Mouse (Mus musculus) thymus, postnatal 0 days (tissue): ENCODE results near the gene Tm7sf2. TPM values are rescaled to one million over a fixed set of nuclear protein-coding genes. Genes with fewer than 3 reads are reported as not detected.

Experiments used
- DNase-seq: peaks from one replicate; pipeline ENCODE4 v3.0.0-alpha.2; 2015; ENCODE audit warnings: low spot score
- polyA plus RNA-seq: library from polyadenylated mRNA; unstranded; fragments of >200 nt; fragmentation: Nextera tagmentation; extraction: Ambion mirVana; gene quantifications from 2 replicates; pipeline ENCODE4 v1.2.1, GENCODE M21; 2015

The Tm7sf2 gene
- polyA plus RNA-seq, 1 experiment from 2014 or later: 10.3 TPM

- no peak for DNase-seq
Measured at GRCm38 (mm10) chr19:6070571-6071250, 2.5 kb upstream of the Tm7sf2 start.

DNA sequence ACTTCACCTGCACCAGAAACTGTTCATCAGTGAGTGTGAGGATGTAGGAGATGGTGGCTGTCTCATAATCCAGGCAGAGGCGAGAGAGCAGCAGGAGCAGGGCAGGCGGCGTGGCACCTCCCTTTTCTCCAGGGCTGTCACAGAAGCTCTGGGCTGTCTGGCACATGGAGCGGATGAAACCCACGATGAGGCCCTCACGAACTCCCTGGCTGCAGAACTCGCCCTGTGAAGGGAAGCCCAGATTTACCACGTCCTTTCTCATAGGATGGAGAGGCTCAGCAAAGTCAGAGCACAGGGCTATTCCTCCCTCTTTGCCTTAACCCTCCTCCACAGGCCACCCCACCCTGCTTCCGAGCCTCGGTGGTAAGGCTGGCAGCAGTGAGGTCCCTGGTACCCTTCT lies 1.7 kb upstream of the Tm7sf2 start:
- no peak for DNase-seq

- peak; percentile 30 for DNase-seq
Measured at GRCm38 (mm10) chr19:6068951-6069350, 778 bp upstream of the Tm7sf2 start.

- DNase-seq: peak; percentile 88
Measured at GRCm38 (mm10) chr19:6067011-6067723, 1.0 kb downstream of the Tm7sf2 start.

DNA sequence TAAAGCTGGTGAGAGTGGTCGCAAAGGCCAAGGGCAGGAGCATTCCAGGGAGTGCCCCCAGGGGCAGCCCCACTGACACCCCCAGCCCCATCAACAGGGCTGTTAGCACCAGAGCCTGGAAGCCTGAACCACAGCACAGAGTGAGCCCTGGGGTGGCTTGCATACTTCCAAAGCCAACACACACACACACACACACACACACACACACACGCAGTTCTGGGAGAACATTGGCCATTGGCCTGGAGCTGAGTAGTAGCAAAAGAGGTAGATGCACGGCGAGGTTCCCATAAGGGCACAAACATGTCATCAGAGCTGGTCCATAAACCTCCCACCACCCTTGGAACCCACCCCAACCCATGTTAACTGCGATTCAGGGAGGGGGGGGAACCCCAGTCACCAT lies 1.6 kb downstream of the Tm7sf2 start:
- DNase-seq: no peak

DNA sequence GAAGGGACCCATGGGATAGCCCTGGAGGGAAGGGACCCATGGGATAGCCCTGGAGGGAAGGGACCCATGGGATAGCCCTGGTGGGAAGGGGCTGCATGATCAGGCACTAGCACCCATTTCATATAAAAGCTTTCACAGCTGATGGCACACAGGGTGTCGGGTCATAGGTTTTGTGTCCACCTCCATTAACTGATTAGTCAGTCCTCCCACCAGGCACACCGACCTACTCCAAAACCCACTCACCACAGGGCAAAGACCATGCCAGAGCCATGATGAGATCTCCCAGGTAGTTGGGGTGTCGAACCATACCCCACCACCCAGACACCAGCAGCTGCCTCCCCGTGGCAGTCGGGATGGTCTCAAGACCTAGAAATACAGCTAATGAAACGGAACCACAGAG lies 5.1 kb downstream of the Tm7sf2 start:
- DNase-seq: no peak

- DNase-seq: no peak
Measured at GRCm38 (mm10) chr19:6062418-6062817, 5.8 kb downstream of the Tm7sf2 start.

GRCm38 (mm10) chr19:6061641-6062302 lies 6.4 kb downstream of the Tm7sf2 start:
- peak; percentile 71 for DNase-seq

DNA sequence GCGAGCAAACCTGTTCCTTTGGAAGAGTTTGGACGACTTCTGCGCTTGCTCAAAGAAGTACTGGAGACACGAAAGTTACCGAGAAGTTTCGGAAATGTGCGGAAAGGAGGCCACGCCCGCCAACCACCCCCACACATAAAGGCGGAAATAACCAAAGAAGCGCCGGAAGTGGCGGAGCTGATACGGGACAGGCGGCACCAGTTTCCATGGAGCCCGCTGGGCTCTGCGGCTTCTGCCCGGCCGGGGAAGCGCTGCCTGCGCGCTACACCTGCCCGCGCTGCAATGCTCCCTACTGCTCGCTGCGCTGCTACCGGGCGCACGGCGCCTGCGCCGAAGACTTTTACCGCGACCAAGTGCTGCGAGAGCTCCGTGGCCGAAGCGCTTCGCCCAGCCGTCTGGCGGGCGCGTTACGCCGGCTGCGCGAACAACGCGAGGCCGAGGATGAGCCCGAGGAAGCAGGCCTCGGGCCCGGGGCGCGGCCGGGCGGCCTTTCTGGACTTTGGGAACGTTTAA lies 7.1 kb downstream of the Tm7sf2 start, which contains the start of gene Znhit2:
Gene Znhit2 (plus strand): TSS at position 172 of the 513 bp plus-strand sequence.
- DNase-seq: peak; percentile 97

DNA sequence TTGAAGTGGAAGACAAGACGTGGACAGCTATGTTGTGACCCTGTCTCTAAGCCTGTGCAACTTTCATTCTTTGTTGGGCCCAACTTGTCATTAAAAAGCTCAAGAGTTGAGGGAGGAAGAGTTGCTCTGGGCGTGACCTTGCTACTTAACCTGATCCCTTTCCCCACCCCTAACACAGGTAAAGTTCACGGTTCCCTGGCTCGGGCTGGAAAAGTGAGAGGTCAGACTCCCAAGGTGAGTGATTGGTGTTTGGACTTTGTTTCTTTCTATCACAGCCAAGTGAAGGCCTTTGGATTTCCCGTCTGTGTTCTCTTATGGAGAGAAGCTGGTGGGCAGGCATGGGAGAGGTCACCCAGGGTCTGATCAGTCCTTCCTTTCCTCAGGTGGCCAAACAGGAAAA lies 9.2 kb downstream of the Tm7sf2 start:
- no peak for DNase-seq

GRCm38 (mm10) chr19:6058513-6058912 lies 9.7 kb downstream of the Tm7sf2 start:
- no peak for DNase-seq

DNA sequence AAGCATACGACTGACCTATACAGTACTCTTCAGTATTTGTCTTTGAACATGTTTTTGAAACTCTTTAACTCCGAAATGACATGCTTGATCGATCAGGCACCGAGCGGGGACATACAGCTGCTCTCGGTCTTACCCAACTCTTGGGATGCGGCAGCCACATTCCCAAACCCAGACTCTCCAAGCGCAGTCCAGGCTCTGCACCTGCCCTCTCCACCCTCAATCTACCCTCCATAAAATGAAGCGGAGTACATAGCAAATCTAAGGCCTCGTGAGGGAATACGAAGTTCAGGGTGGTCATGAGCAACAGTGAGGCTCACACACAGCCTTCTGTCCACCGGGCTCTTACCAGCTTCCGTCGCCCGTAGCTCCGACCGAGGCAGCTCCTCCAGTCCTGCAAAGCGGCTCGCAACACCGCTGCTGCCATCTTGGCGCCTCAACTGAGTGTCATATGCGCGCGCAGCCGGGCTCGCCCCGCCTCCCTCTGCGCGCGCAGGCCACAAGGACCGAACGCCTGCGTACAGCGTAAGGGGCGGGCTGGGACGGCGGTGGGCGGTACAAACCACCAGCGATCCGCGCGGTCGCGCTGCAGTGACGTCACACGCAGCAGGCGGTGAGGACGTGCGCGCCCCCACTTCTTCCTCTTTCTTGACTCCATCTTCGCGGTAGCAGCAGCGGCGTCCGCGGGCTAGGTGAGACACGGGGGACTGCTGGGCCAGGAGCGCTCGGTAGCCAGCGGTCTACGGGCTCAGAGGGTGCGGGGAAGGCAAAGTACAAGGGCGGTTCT lies 10.7 kb downstream of the Tm7sf2 start, which contains the start of the genes Mrpl49 and Fau:
Gene Mrpl49 (minus strand): TSS at position 473 of the 784 bp plus-strand sequence.
Gene Fau (plus strand): TSS at position 532 of the 784 bp plus-strand sequence.
- peak; percentile 99 for DNase-seq

GRCm38 (mm10) chr19:6056696-6057095 lies 11.5 kb downstream of the Tm7sf2 start:
- DNase-seq: no peak

- no peak for DNase-seq
Measured at GRCm38 (mm10) chr19:6054296-6054695, 13.9 kb downstream of the Tm7sf2 start.

GRCm38 (mm10) chr19:6052516-6052915 lies 15.7 kb downstream of the Tm7sf2 start:
- DNase-seq: no peak

DNA sequence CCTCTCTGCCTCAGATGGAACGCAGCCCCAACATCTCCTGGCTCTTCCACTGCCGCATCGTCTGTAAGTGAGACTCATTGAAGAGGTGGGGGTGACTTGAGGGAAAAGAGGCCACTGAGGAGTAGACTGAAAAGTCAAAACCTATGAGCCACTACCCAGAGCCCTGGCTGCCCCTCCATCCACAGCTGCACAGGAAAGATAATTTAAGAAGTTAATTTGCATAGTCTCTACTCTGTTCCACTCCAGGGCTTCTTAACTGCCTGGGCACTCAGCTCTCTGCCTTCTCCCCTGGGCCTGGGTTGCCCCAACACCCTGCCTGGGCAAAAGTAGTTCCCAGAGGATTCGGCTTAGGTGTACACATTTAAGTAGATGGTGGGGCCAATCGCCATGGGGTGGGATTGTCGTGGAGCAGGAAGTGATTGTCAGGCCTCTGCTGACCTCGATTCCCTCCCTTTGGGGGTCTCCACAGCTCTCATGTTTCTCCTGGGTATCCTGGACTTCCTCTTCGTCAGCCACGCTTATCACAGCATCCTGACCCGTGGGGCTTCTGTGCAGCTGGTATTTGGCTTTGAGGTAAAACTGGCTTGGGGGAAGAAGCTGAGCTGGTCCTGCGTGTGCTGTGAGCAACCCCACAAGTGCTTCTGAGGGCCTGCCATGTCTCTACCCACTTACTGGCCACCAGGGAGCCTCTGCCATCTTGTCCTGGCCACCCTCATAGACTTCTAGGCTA lies 19.3 kb downstream of the Tm7sf2 start:
- DNase-seq: no peak

- no peak for DNase-seq
Measured at GRCm38 (mm10) chr19:6047899-6048166, 20.3 kb downstream of the Tm7sf2 start.

DNA sequence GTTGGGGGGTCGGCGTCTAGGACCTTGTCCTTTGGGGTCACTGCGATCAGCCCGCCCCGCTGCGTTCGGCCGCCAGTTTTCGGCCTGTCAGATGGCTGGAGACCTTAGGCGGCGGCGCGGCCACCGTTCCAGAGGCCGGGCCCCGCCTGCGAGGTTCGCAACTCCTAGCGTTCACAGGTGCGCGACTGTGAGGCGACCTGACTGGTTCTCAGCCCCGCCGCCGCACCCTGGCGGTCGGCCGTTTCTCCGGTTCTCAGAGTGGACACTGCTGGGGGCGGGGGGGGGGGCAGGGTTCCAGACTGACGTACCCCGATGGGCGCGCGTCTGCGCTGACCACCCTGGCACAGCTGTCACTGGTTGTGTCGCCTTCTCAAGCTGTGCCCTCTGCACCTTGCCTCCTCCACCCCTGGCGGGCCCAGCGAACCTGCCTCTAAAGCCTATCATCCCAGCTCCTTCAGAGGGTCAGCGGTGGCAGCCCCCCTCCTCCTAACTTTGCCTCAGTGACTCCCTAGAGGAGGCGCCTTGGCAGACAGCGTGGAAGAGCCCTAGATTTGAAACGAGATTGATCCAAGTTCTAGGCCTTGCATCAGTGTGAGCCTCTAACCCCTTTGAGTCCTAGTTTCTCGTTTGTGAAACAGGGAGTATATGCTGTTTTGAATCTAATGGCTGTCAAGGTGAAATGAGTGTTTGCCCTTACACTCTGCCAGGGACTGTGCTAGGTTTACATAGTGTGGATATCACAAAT lies 20.8 kb downstream of the Tm7sf2 start:
- DNase-seq: no peak

DNA sequence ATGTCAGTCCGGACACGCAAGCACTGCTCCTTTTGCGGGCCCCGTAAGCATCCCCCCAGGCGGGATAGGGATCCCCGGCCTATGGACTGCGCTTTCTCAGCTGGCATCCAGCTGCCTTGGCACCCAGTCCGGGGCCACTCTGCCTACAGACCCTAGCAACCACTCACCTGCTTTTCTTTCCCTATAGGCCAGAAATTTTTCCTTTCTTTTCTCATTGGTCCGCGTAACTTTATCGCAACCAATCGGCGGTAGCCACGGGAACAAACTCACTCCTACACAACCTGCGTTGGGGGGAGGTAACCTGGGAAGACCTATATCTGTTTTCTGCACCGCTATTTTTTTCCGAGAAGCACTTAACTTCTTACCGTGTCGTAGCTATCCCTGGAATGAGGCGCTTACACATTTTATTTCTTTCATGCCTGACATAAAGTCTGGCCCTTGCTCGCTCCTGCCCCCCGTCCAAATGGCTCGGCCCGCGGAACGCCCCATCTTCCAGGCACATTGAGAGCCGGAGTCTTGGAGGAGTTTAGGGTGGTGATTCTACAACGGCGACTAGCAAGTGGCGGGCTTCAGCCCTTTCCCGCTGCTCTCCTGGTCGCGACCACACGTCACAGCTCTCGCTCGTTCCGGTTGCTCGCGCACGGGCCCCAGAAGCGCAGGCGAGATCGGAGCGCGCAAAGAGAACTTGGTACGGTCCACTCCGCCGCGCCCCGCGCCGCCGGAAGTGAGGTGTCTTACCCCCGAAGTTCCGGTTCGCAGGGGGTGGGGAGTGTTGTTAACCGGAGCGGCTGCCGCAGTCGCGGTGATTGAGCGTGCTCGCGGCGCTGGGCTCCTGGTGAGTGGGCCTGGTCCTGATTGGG lies 21.6 kb downstream of the Tm7sf2 start, which contains the start of gene Syvn1:
Gene Syvn1 (plus strand): TSS at position 283 of the 860 bp plus-strand sequence.
- peak; percentile 95 for DNase-seq
